Mouse (Mus musculus) thymus, postnatal 14 days (tissue): ENCODE results near the gene Olfr1449.
"Not testable (repeated sequence)": the region's sequence is repeated elsewhere in the genome, so short reads cannot be mapped to it uniquely, and the experiment has no call there.

Experiments used
- DNase-seq: peaks from one replicate; pipeline ENCODE4 v3.0.0; 2021

Olfr1449 gene

GRCm38 (mm10) chr19:12930540-12930939, at the start of gene Olfr1449:
Olfr1449 (plus strand) TSS chr19:12930840.
- no peak for DNase-seq

GRCm38 (mm10) chr19:12883555-12883954, 47.1 kb upstream of the Olfr1449 start, which contains the start of gene Olfr1445:
Olfr1445 (plus strand) TSS chr19:12883855.
- no peak for DNase-seq

- no peak for DNase-seq
Measured at GRCm38 (mm10) chr19:12893424-12893823, 37.2 kb upstream of the Olfr1449 start, which contains the start of gene Olfr1446. Olfr1446 (minus strand) TSS chr19:12893524.

GRCm38 (mm10) chr19:12903643-12904042, 27.0 kb upstream of the Olfr1449 start, which contains the start of gene Olfr1447:
Olfr1447 (minus strand) TSS chr19:12903743.
- DNase-seq, result no peak

- no peak for DNase-seq
Measured at GRCm38 (mm10) chr19:12924319-12924718, 6.3 kb upstream of the Olfr1449 start, which contains the start of gene Olfr1448. Olfr1448 (minus strand) TSS chr19:12924419.

GRCm38 (mm10) chr19:12949958-12950357, 19.3 kb downstream of the Olfr1449 start, which contains the start of gene Olfr1450:
Olfr1450 (plus strand) TSS chr19:12950258.
- no peak for DNase-seq

GRCm38 (mm10) chr19:12970082-12970481, 39.4 kb downstream of the Olfr1449 start:
- not testable (repeated sequence) for DNase-seq
